ENCODE assay signal across 8 mouse cellular contexts in genomic region chr11:90317482-90317881, GRCm38 (mm10).
DNase-seq lines count a peak whose midpoint lies in the region.

No protein-coding gene starts in this region.

- DNase-seq in kidney, adult 8-10 months: peak; percentile 31 to 62
- DNase-seq in kidney, adult 11 months: no peak
- peak; percentile 23 for DNase-seq in Muller cell, postnatal 12 days (ENCODE audit: inconsistent ontology term)
- DNase-seq in cerebellum, adult 11-12 months: peak; percentile 28
- peak; percentile 46 for DNase-seq in gastrocnemius, postnatal 10 days
- peak; percentile 41 for DNase-seq in left cerebral cortex, adult 11 months (ENCODE audit: low spot score)
- DNase-seq in ovary, postnatal 36 days (ENCODE audit: low spot score): peak; percentile 15
- no peak for DNase-seq in spleen, postnatal 14 days (ENCODE audit: low spot score in 2 of 2)

Comparison
In these comparisons a context has a peak if more than half of its experiments do, and no peak if none do; other contexts are left out.
1. DNase-seq: peak in kidney, adult 8-10 months (2 of 2), Muller cell, postnatal 12 days (single experiment), cerebellum, adult 11-12 months (single experiment), gastrocnemius, postnatal 10 days (single experiment), left cerebral cortex, adult 11 months (single experiment) and ovary, postnatal 36 days (single experiment); none in kidney, adult 11 months (single experiment) and spleen, postnatal 14 days (0 of 2).